Mouse (Mus musculus): ENCODE measurements at regions not wholly inside any gene's neighbourhood (a gene's known extent, or its start where the extent isn't known, plus 50 kb on each side); places are given as distances from the start of the nearest gene placed in this dataset.
"Not testable (repeated sequence)": the region's sequence is repeated elsewhere in the genome, so short reads cannot be mapped to it uniquely, and the experiment has no call there.

DNA sequence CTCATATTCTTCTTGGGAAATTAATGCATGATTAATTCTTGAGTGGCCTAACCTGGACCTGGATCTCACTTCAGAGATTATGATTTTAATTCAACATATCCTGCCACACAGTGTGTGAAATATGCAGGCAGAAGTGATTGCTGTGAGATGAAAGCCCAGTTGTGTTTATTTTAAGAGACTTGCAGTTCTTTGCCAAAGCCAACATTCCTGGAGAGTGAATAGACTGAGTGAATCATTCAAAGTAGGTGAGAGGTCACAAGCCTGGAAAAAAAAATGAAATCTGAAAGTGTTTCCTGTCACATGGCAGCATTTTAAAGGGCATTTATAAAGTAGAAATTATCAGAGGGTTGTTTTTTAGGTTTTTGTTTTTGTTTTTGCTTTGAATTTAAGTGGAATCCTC, 412.9 kb upstream of the 4930578C19Rik start:
- Histone ChIP-seq H3K36me3 (replicated peaks; ENCODE audit: control insufficient read depth, insufficient read depth, low read depth, low read length) (no peaks in the 10 kb centered on the region), H3K4me3 (ENCODE audit: low read depth, low read length) (no peak overlapping the region), H3K27ac (replicated peaks; ENCODE audit: low read depth, low read length) (no peak overlapping the region), H3K27me3 (ENCODE audit: control insufficient read depth, insufficient read depth, low read length) (no peaks in the 10 kb centered on the region), H3K9ac (replicated peaks; ENCODE audit: low read length) (no peak overlapping the region), H3K9me3 (replicated peaks; ENCODE audit: control insufficient read depth, low read length) (no peaks in the 10 kb centered on the region), H3K4me1 (ENCODE audit: control insufficient read depth, insufficient read depth, low read length) (no peaks in the 10 kb centered on the region), H3K4me2 (ENCODE audit: low read depth, low read length) (no peak overlapping the region)
- ATAC-seq (replicated peaks; ENCODE audit: insufficient number of reproducible peaks, low FRiP score, low TSS enrichment, low read depth) (no peak), DNase-seq (ENCODE audit: low spot score) (peak; percentile 1)

DNA sequence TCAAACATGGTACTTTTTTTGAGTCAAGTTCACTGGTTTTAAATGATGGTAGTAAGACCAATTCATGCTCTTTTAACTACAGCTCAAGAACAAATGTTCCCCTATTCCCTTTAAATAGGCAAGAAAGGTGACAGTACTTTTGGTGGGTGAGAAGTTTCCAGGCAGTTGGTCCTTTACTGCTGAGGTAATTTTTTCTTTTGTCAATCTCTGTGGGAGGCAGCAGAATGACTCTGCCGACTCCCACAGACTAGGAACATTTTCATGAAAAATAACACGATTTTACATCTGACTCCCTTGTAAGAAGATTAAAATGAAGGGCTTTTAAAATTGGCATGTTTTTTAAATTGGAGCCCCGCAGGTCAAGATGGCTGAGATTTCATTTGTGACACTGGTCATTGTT, 377.5 kb upstream of the 4930578C19Rik start:
- H3K4me1 ChIP-seq (ENCODE audit: control insufficient read depth, insufficient read depth, low read length) = no peaks in the 10 kb centered on the region
- no peaks in the 10 kb centered on the region for H3K36me3 ChIP-seq (replicated peaks; ENCODE audit: control insufficient read depth, insufficient read depth, low read depth, low read length)
- H3K9ac ChIP-seq (replicated peaks; ENCODE audit: low read length) = no peak overlapping the region
- H3K4me2 ChIP-seq (ENCODE audit: low read depth, low read length) = no peak overlapping the region
- ATAC-seq (replicated peaks; ENCODE audit: insufficient number of reproducible peaks, low FRiP score, low TSS enrichment, low read depth) (no peak), DNase-seq (ENCODE audit: low spot score) (no peak)
- no peaks in the 10 kb centered on the region for H3K9me3 ChIP-seq (replicated peaks; ENCODE audit: control insufficient read depth, low read length)
- H3K4me3 ChIP-seq (ENCODE audit: low read depth, low read length) = no peak overlapping the region
- no peak overlapping the region for H3K27ac ChIP-seq (replicated peaks; ENCODE audit: low read depth, low read length)
- 41% methylated on average over 3 of the region's 3 CpGs for WGBS
- no peaks in the 10 kb centered on the region for H3K27me3 ChIP-seq (ENCODE audit: control insufficient read depth, insufficient read depth, low read length)

DNA sequence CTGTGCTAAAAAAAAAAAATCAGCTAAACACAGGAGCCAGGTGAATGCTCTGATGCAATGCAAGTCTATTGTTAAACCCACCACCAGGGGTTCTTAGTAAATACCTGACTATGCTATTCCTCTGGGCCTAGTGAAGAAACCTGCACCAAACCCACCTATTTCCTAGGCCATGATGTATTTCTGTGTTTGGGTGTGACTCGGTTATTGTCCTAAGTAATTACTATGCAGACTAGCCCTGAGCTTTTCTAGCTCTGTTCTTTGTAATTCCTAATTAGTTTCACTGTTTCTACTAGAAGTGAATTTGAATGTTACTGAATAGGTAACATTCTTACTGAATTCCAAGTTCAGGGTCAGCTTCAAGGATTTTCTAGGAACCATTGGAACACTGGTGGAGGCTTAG, 363.8 kb upstream of the 4930578C19Rik start:
- H3K4me1 ChIP-seq (ENCODE audit: control insufficient read depth, insufficient read depth, low read length); H3K27me3 ChIP-seq (ENCODE audit: control insufficient read depth, insufficient read depth, low read length); H3K9me3 ChIP-seq (replicated peaks; ENCODE audit: control insufficient read depth, low read length); H3K27ac ChIP-seq (replicated peaks; ENCODE audit: low read depth, low read length); H3K4me3 ChIP-seq (ENCODE audit: low read depth, low read length); H3K4me2 ChIP-seq (ENCODE audit: low read depth, low read length); ATAC-seq (replicated peaks; ENCODE audit: insufficient number of reproducible peaks, low FRiP score, low TSS enrichment, low read depth); H3K36me3 ChIP-seq (replicated peaks; ENCODE audit: control insufficient read depth, insufficient read depth, low read depth, low read length); H3K9ac ChIP-seq (replicated peaks; ENCODE audit: low read length); DNase-seq (ENCODE audit: low spot score): not testable (repeated sequence)
- WGBS = 81% methylated on average over 1 of the region's 1 CpGs

DNA sequence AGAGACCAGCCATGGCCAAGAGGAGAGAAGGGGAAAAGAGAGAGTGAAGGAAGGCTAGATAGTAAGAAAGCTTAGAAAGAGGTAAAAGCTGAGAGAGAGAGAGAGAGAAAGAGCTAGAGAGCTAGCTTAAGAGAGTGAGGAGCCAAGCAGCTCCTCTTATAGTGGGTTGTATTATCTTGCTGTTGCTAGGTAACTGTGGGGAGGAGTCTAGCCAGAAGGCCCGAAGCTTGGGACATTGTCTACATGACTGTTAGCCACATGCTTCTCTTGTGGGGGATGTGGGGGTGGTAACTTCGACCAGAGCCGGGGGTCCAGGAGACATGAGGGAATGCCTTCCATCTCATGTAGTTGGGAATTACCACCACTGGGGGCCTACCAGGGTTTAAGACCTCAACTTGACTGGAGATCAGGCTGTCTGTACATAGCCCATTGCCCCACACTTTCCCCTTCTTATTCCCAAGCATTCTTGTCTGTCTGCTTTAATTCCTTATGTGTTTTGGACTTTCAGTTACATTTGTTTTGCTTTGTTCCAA, 353.3 kb upstream of the 4930578C19Rik start:
- Histone ChIP-seq H3K27ac (replicated peaks; ENCODE audit: low read depth, low read length) (no peak overlapping the region), H3K36me3 (replicated peaks; ENCODE audit: control insufficient read depth, insufficient read depth, low read depth, low read length) (no peaks in the 10 kb centered on the region), H3K27me3 (ENCODE audit: control insufficient read depth, insufficient read depth, low read length) (no peaks in the 10 kb centered on the region), H3K9me3 (replicated peaks; ENCODE audit: control insufficient read depth, low read length) (no peaks in the 10 kb centered on the region), H3K4me3 (ENCODE audit: low read depth, low read length) (no peak overlapping the region), H3K4me1 (ENCODE audit: control insufficient read depth, insufficient read depth, low read length) (no peaks in the 10 kb centered on the region), H3K9ac (replicated peaks; ENCODE audit: low read length) (no peak overlapping the region), H3K4me2 (ENCODE audit: low read depth, low read length) (no peak overlapping the region)
- no peak for DNase-seq (ENCODE audit: low spot score)
- 51% methylated on average over 3 of the region's 3 CpGs for WGBS
- ATAC-seq (replicated peaks; ENCODE audit: insufficient number of reproducible peaks, low FRiP score, low TSS enrichment, low read depth) = no peak

All from embryonic facial prominence, embryonic 11.5 days (tissue).